Mouse (Mus musculus) cerebellum, postnatal 4 days (tissue): ENCODE data around the gene 9230112D13Rik.

ENCODE experiments used
- DNase-seq, 2 experiments: peaks; one replicate each; pipeline ENCODE4 v3.0.0; 2022; ENCODE audit warnings: low spot score in 2 of 2, mixed read lengths in 1 of 2

9230112D13Rik gene

DNA sequence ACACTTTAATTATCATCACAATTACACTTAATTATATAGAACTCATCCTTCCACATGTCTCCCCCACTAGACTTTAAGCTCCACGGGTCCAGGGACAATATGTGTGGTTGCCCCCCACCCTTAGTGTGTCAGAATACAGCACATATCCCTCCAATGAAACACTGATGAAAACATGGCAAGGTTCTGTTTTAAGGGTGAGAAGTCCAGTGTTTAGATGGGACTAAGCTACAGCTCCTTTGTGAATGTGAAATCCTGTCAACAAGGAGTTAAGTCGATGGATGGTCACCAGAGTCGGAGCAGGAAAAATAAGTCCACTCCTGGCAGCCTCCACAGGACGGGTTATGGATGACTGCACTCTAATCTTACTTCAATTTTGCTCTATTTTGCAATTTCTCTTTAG is 22.3 kb downstream of the 9230112D13Rik start:
- no peak for DNase-seq

GRCm38 (mm10) chr14:34499664-34500063 is 22.9 kb downstream of the 9230112D13Rik start:
- no peak for DNase-seq

DNA sequence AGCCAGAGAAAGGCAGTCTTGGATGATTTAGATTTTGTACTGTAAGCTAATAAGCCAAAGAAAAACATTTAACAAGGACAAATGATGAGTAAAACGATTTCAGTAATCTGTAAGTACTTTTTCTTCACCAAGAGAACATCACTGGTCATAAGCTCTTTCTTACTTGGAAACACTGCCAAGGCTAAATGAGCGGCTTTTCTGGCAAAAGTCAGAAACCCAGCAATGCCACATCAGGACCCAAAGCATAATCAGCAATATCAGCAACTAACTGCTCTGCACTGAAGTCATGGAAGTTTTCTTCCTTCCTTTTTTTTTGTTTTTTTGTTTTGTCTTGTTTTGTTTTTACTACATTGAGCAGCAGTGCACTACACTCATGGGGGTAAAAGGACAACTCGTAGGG is 25.3 kb downstream of the 9230112D13Rik start:
- DNase-seq: no peak

GRCm38 (mm10) chr14:34493682-34494081 is 28.9 kb downstream of the 9230112D13Rik start:
- DNase-seq: no peak

DNA sequence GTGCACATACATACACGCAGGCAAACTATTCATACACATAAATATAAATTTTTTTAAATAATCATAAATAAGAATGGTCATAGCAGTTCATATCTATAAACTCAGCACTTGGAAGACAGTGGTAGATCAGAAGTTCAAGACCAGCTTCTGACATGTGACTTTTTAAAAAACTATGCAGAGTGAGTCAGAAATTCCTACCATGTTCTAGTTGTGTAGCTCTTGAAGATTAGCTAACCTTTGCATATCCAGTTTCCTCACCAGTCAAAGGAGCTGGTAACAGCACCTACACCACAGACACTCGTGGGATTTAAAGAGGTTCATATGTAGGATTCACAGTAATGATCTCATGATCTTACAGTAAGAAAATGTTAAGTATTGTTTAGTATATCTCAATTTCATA is 29.9 kb downstream of the 9230112D13Rik start:
- no peak for DNase-seq

DNA sequence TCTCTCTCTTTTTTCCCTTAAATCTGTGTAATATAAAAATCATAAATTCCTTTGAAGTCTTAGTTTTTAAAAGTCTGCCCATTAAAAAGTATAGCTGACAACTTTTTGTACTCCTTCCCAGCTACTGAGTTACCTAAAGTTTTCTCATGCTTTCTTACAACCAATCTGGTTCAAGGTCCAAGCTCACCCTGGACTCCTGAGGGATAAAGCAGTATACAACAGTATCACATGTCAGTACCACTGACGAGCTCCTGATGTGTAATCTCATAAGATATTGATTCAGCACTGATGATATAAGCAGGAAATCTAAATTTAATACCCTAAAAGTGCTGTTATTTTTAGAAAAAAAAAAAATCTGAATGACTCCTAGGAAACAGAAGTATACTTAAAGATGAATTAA is 31.6 kb downstream of the 9230112D13Rik start:
- DNase-seq: no peak

GRCm38 (mm10) chr14:34489928-34490327 is 32.7 kb downstream of the 9230112D13Rik start:
- no peak for DNase-seq

DNA sequence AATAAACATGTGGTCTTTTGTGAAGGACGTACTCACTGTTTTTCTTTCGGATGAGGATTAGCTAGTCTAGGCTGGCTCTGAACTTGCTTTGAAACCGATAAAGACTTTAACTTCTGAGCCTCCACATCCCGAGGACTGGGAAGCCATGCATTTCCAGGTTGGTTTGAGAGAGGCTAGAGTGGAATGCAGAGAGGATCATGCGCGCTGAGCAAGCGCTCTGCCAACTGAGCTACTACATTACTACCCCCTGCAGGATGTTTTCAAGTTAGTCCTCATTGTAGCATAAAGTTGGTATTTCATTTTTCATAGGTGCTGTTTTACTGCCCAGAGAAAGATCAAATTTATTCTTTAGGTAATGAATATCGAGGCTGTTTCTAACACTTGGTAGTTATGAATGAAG is 36.4 kb downstream of the 9230112D13Rik start:
- DNase-seq: no peak

DNA sequence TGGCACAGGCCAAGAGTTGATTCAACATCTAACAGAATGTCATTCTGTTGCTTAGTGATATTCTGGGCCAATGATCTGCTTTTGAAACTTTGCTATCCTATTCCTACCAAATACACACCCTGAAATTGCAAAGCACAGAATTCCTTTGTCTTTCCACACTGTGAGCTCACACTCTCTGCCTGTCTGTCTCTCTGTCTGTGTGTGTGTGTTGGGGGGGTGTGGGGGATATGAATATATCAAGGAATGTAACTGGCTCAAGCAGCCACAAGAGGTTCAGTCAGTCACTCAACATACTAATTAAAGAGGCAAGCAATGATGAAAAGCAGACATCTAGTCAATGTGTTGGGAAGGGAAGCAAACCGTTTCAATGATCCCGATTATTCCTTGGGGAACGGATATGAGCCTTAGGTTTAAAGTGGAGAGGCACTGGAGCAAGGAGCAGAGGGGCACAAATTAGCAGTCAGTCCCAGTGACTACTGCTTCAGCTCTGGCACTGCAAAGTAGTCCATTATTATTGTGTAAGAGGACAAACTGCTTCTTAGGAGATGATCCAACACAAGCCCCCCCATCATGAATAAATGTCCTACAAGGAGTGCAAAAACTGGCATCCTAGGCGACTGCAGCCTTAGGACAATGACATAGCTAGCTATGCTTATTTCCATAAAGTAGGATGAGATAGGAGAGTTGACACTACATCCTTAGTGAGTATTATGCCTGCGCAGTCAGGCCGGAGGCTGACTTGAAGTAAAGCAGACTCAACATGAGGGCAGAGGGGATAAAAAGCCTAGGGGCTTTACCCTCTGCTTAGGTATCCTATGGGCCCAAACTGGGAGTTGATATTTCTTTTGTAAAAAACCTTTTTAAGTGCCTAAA is 38.9 kb downstream of the 9230112D13Rik start:
- no peak for DNase-seq

DNA sequence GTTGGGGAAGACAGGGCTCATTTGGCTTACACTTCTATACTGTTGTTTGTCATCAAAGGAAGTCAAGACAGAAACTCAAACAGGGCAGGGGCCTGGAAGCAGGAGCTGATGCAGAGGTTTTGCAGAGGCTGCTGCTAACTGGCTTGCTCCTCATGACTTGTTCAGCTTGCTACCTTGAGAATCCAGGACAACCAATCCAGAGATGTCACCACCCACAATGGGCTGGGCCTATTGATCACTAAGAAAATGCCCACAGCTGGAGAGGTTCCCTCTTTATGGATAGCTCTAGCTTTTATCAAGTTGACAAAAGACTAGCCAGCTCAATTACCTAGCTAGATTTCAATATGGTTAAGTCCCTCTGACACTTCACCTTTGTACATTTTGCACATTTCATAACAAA is 51.0 kb downstream of the 9230112D13Rik start:
- DNase-seq: no peak

DNA sequence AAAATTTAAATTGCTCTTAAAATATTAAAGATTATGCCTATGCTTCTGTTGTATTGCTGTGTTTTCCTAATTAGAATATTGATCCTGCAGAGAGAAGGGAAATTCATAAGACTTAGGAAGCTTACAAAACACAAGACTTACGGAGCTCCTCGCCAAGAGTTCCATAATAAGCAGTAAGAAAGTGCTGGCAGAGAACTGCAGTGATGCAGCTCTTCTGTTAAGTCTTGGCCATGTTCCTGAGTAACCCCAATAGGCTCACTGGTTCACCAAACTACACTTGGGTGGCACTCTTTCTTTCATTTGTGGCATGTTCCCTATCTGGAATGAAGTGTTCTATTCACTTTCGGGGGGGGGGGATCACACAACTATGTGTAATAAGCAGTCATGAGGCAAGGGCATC is 56.3 kb downstream of the 9230112D13Rik start:
- DNase-seq: no peak
